Mouse (Mus musculus) mature B cell (primary cell): ENCODE measurements around the gene Myom1.

Source experiments
- in situ Hi-C: fragments of 300-500 bp; cut with MboI; formaldehyde crosslinking; loops from 2 replicates; pipeline ENCODE4 v1.14.3; 2019

The Myom1 gene

DNA sequence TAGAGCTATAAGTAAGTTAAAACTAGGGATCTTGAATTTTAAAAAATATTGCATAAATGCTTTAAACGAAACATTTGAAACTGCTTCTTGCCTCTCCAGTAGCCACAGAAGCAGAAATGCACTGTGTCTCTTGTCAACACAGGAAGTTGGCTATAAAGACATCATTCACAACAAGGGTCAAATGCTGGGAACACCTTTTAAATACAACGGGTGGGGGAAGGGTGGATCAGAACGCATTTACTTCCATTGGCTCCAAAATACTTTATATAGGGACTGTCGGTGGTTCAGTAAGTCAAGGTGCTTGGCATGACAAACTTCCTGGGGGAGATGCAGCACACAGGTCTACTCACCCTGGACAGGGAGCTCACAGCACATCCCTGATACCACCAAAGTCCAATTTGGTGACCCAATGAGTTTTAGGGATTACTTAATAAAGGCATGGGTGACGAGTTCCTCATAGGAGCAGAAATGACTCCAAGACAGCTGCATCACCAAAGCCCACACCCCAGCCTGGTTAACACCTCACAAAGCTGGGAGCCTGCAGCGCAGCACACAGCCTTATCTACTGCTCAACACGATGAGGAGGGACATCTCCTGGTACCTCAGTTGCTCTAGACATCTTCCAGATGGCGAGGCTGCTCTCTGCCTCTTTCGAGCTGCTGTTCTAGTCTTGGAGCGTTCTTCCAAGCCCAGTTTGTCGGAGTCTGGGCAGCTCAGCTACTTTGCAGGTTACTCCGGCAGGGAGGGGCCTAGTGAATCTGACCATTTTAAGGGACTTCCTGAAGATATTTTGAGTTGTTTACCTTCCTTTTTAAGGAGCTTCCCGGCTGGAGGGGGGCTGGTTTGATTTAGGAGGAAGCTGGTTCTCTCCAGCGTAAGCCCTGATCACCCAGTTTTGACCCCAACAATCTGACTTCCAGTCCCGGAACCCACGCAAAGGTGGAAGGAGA, 134.2 kb downstream of the Myom1 start:
- in situ Hi-C loops = no loop called here

DNA sequence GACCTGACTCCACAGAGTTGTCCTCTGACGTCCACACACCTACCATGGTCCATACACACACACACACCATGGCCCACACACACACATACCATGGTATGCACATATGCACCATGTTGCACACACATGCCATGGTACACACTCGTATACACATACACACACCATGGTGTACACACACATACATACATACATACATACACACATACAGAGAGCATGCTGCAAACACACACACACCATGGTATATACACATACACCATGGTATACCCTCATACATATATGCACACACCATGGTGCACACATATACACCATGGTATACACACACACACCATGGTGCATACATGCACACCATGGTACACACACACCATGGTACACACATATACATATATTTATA, 134.9 kb downstream of the Myom1 start:
- in situ Hi-C loops = no loop called here

DNA sequence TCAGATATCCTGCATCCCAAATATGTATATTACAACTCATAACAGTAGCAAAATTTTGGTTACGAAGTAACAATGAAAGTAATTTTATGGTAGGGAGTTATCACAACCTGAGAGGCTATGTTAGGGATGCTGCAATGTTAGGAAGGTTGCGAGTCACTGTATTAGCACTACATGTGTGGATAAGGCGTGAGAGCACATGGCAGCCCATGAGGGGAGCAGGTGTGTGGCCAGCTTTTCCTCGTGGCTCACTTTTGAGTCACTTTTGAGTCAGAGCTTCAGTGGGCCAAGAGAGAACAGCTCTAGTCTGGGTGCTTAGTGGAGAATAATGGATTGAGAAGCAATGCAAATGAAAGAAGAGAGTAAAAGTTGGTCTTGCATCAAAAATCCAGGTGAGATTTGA, 139.6 kb downstream of the Myom1 start:
- in situ Hi-C loops = no loop called here

DNA sequence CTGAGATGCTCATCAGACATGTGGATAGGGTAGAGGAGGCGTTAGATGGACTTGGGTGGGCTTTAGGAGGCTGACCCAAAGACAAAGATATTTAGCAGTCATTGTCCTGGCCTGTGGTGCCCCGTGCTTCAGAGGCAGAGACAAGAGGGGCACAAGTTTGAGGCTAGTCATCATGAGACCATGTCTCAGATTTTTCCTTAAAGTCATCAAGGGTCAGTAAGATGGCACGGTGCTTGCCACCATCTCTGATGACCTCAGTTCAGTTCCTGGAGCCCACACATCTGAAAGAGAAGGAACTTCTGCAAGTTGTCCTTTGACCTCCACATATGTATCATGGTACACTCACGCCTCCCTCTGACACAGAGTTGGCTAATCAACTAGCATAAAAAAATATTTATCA, 140.7 kb downstream of the Myom1 start:
- in situ Hi-C loops = no loop called here

DNA sequence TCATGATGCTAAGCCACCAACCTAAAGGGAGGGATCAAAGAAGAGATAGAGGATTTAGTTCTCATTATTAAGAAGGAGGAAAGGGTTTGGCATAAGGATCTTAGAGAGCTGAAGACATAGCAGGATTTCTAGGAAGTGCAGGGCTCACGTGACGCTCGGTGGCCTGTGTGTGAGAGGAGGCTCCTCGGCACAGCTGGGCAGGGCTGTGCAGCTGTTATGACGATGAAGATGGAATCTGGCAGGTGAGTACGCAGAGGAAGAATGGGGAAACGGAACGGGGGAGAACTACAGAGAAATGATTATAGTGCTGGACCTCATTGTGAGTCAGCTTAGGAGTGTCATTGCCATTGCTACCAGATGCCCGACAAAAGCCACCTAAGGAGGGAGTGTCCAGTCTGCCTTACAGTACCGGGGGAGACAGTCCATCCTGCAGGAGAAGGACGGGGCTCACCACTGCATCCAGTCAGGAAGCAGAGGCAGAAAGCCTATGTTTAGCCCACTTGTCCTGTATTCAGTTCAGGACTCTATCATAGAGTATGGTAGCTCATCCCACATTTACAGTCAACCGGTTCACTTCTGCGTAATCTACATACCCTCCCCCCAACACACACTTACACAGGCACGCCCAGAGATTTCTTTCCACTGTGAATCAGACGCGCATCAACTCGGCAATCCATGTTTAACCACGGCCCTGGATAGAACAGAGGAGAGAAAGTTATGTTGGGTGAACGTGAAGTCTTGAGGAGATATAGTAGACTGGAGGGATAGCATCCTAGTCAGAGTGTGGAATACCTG, 142.1 kb downstream of the Myom1 start:
- in situ Hi-C loops = no loop called here

DNA sequence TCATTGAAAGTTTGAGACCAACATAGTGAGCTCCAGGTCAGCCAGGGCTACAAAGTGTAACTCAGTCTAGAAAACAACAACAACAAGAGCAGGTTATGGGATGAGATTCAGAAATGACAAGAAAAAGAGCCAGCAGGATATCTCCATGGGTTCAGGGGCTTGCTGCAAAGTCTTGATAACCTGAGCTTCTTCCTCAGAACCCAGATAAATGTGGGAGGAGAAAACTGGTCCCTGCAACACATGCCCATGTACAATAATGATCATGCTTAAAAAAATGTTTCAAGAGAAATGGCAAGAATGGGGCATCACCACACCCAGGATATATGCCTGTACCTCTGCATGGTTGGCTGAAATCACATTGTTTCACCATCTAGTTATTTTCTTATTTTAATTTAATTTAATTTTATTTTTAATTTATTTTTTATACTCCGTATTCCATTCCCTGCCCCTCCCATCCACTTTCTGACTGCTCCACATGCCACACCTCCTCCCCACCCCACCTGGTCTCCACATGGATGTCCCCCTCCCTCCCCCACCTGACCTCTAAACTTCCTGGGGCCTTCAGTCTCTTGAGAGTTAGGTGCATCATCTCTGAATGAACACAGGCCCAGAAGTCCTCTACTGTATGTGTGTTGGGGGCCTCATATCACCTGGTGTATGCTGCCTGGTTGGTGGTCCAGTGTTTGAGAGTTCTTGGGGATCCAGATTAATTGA, 143.0 kb downstream of the Myom1 start:
- in situ Hi-C loops = no loop called here

DNA sequence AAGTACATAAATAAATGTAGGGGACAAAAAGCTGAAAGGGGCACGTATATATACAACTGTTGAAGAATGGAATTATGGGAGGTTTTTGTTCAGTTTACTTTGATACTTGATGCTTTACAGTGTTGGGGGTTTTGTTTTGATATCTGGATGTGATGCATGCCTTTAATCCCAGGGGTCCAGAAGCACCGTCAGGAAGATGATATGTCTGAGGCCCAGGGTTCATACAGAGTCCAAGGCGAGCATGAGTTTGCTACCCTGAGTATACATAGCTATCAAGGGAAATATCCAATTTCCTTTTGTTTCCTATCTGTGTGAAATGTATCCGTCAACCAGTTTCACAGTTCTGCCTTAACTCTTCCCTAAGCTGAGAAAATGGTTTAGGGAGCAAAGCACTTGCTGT, 150.9 kb downstream of the Myom1 start:
- in situ Hi-C loops = no loop called here

DNA sequence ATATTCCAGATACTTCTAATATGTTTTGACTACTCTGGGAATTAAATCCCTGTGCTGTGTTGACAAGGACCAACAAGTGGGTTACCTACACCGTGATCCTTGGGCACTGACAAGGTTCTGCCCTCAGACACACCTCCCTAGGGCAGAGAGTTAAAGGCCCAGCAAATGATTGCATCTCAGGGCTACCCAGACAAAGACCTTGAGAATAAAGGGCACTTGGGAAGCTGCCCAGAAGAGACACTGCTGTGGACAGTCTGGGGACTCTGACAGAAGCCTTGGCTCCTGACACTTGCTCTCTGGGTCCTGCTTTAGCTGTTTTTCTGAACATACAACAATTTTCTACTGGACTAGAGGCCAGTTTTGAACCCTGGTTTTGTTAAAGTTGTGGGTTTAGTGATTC, 152.8 kb downstream of the Myom1 start:
- in situ Hi-C loops = no loop called here

DNA sequence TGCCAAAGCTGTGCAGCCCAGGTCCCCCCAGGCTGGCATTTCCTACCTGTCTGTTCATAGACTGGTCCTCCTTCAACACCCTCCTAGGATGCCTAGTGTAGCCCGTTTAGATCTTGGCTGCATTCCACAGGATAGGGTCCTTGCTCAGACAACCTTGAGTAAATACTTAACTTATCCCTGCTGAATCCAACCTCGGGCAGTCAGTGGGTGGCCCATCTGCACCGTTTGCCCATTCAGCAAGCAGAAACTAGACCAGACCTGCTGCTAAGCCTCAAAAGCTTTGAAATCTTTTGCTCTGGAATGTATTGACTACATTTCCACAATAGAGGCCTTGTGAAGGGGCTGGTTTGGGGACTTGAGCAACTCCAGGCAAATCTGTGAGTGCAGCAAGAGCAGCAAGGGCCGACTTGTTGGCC, 156.7 kb downstream of the Myom1 start:
- in situ Hi-C loops = no loop called here

DNA sequence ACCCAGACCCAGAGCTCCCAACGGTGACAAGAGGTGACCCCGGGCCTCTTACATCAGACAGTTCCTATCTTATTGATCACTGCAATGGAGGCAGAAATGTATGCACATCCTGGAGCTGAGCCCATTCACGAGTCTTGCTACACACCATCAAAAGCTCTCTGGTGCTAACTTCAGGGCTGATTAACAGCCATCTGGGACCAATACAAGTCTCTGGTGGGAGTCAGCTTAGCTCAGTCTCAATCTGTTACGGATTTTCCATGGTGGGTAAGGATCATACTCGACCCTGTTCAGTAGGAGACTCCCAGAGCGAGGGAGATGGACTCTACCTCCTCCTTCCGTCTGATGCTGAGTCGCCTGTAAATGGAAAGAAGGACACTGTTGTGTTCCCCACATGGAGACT, 157.3 kb downstream of the Myom1 start:
- in situ Hi-C loops = no loop called here

DNA sequence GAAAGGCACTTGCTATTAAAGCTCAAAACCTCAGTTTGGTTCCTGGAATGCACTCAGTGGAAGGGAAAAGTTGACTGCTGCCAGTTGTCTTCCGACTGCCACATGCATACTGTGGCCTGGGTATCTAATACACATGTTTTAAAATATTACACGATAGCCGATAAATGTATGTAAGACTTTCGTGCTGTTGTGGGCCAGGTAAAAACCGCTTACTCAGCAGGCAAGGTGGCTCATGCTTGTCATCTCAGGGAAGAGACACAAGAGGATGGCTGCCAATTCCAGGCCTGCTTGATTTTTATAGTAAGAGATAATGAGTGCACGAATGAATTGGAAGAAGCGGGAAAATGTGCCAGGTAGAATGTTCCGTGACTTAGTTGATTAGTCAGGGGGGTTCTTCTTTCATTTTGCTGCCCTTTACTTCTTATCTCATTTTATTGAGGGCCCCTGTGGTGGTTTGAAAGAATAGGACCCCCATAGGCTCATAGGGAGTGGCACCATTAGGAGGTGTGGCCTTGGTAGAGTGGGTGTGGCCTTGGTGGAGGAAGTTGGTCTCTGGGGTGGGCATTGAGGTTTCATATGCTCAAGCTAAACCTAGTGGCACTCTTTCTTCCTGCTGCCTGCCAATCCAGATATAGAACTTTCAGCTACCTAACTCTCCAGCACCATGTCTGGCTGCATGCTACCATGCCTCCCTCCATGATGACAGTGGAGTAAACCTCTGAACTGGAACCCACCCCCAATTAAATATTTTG, 158.0 kb downstream of the Myom1 start:
- in situ Hi-C loops = no loop called here

DNA sequence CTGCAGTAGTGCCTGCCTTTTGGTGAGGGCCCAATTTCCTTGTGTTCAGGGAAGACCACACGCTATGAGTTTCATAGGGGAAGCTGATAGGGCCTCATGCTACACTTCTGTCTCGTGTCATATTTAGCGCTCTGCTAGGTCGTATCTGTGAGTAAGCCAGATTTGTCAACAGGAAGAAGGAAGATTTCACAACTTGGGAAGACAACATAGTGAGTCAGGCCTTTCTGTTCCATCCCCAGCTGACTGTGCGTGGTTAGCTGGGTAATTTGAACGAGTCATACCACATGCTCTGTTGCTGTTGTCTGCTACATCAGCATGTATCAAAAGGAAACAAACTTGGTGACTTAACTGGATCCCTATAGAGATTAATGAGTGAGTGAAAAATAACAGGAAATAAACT, 162.6 kb downstream of the Myom1 start:
- in situ Hi-C loops = no loop called here

DNA sequence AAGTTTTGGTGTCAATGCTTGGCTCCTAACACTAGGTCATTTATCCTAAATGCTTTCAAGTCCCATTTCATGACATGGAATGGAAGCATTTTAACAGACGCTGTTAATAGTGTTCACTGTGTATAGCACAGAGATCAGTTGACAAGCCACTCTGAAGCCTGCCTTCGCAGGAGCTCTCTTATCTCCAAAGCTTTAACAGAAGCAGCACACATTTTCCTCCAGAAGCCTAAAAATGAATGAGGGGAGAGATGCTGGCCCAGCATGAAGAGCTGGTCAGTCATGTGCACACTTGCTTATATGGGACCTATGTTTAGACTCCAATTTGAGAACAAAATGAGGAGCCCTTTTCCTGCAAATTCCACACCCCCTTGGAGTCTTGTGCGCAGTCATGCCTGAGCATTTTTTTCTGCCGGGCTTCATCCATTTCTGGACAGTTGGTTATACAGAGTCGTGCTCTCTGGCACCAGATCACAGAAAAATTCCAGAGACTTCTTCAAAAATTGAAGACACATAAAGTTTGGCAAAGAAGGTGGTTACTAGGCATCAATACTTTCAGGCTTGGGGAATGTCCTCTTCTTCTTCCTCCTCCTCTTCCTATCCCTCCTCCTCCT, 165.9 kb downstream of the Myom1 start:
- in situ Hi-C loops = no loop called here

DNA sequence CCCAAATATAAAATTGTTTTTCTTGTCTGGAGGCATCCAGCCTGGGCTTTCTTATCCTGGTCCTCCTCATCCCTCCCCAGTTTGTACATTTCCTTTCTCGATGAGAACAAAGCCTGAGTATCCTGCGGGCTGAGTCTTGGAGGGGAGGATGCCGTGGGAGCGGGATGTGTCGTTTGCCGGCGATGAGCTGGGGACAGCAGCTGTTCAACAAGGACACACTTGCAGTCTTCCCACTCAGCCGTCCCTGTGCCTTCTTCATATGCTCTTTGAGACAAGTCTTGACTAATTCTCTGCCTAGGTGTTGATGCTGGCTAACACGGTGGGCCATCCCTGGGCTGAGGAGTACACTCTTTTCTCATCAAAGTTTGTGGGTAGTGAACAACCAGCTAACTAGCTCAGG, 166.4 kb downstream of the Myom1 start:
- in situ Hi-C loops = no loop called here

DNA sequence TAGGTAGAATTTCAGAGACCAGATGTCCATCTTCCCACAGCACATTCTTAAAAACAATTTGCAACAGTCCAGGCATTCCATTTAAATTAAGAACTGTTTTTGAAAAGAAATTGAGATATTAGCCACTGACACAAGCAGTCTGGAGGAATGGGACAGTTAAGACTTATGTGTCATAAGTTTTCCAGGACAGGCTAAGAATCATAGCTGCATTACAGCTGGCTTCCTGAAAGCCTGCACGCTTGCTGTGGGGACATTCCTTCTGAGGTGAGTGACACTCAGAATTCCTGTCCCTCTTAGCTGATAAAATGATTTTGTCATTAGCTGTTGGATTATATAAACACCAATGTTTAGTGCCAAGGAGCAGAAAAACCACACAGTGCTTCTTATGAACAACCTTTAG, 167.2 kb downstream of the Myom1 start:
- in situ Hi-C loops = no loop called here

DNA sequence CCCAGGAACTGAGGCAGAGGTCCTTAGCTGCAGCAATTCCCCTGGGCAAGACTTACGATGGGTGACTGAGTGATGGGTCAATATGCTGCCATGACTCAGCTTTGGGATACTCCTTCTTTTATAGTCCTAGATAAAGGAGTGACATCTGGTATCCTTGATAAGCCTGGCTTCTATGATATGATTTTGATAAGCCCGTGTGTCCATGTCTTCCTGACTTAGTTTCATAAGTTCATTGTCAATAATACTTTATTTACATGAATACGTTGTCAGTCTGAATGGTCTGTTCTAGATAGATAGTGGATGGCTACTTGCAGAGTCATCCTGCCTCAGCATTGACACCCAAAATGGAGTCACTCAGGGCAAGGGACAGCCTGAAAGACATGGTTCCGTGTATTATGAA, 168.7 kb downstream of the Myom1 start:
- in situ Hi-C loops = no loop called here
